Mouse (Mus musculus) urinary bladder, postnatal 25 days (tissue): Measurements from ENCODE around the gene Atp5k.

Source experiments
- DNase-seq: peaks from one replicate; pipeline ENCODE4 v3.0.0; 2022; ENCODE audit warnings: low spot score

The Atp5k gene

DNA sequence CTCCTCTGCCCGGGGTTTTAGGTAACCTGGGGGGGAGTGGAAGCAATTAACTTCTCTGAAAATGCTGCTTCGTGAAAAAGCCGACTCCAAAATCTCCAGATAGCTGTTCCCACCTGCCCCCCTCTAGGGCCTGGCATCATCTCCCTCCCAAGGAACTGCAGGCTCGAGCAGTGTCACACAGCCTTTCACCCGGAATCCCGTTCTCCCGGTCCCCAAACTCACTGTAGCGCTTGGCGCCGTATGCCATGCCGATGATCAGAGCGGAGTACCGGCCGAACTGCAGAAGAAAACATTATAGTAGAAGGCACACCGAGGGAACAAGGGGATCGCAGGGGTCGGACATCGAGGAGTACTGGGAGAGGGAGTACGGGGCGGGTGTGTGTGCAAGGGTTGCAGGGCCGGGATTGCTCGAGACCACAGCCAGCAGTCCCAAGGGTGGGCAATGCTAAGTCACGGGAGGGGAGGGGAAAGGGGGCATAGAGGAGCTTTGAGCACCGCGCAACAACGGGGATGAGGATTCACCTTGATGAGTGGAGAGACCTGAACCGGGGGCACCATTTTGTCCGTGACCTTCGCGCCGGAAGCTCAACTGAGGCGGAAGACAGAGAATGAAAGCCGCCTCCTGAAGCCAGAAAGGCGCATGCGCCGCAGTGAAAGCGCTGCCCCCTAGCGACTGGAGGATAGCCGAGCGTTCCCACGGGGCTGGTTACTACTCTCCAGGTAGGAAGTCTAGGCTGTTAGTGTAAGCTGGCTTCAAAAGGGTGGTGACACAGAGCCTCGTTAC lies at the start of gene Atp5k:
Gene Atp5k (minus strand): TSS at position 645 of the 784 bp plus-strand sequence.
- DNase-seq, result peak; percentile 93

DNA sequence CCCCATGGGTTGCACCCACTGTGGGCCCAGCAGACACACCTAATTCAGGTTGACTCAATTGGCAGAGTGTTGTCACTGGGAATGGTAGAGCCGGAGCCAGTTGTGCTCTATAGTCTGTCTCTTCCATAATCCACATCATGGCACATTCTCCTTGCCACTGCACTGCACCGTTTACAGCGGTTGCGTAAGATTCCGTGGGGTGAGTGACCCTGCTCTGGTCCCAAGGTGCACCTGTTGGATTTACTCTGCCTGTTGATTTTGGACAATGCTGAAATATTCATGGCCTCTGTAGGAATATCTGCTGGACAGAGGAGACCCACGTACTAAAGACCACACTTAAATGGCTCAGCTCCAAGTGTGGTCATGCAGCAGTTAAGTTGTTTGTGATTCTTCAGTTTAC lies 48.8 kb upstream of the Atp5k start:
- no peak for DNase-seq

DNA sequence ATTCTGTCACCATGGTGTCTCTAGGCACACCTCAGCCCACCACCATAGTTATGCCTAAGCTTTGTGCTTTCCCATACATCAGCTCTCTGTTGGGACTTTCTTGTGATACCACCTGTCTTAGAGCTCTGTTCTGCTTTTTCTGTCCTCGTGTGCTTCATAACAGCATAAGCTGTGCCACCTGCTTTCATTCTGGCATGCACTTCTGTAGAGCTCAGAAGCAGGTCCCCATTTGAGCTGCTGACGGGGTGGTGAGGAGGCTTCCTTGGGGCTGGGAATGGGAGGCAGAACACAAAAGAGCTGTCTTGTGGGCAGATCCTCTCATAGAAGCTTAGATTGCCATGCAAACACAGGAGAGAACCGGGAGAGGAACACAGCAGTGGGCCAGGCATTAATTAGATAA lies 41.7 kb upstream of the Atp5k start:
- DNase-seq, result no peak

DNA sequence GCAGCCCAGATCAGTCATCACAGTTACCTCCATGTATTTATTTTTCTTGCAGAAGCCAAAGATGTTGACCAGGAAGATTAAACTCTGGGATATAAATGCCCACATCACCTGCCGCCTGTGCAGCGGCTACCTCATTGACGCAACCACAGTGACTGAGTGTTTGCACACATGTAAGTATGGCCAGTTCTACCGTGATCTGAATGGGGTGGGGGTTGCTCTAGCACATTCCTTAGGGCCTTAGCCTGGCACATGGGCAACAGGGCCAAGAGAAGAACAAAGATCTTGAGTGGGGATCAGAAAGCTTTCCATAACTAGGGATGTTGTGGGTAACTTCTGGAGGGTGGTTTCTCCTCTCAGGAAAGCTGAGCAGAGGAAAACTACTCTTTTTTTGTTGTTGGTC lies 39.5 kb upstream of the Atp5k start:
- no peak for DNase-seq

DNA sequence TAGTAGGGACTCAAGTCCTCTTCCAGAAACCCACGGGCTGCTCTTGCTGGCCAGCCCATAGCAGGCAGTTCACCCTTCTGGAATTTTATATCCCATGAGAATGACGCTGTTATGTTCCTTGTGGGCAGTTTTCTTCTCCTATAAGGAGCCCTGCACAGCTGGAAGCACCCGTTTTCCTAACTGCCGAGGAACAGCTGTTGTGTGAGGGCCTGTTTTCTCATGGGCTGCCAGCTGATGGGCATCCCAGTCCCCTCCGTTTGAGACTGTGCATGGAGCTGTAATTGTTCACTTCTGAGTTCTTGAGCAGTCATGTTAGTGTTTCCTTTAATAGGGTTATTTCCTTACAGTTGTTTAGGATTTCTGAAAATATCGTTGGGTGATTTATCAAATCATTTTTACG lies 35.4 kb upstream of the Atp5k start:
- no peak for DNase-seq

DNA sequence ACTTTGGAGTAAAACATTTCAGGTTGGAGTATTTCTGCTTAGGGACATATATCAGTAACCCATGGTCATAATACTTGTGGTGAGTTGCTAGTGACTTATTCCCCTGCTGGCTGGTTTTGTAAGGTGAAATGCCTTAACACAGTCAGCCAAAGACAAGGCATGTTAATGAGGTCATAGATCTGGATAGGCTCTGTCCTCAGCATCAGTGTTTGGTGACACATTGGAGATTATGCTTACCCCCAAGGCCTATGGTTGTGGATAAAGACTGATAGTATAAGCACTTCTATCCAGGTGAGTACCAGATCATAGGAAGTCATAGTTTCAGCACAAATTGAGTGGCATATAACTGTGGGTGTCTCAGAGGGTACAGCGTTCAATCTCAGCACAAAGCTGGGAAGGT lies 32.4 kb upstream of the Atp5k start:
- no peak for DNase-seq

DNA sequence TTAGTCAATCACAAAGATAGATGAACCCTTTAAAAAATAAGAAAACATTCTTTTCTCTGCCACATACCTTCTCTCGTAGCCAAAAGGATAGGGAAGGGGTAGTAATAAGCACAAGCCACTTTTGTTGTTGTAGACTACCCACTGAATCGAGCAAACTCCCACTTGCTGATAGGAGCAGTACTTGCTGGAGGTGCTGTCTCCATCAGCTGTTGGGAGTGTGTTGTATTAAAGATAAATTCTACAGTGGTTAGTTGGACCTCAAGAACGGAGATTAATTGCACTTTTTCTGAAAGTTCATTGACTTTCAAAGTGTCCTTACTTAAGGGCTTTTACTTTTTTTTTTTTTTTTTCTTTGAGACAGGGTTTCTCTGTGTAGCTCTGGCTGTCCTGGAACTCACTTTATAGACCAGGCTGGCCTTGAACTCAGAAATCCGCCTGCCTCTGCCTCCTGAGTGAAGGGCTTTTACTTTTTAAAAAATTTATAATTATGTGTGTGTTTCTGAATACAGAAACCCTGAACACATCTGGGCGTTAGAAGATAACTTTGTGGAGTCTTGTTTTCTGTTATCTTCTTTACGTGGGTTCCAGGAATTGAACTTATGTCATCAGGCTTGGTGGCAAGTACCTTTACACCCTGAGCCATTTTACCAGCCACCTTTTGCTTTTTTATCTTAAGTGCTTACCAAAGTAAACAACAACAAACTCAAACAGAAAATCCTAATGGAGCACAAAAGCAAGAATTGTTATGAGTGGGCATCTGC lies 31.1 kb upstream of the Atp5k start:
- DNase-seq, result no peak

DNA sequence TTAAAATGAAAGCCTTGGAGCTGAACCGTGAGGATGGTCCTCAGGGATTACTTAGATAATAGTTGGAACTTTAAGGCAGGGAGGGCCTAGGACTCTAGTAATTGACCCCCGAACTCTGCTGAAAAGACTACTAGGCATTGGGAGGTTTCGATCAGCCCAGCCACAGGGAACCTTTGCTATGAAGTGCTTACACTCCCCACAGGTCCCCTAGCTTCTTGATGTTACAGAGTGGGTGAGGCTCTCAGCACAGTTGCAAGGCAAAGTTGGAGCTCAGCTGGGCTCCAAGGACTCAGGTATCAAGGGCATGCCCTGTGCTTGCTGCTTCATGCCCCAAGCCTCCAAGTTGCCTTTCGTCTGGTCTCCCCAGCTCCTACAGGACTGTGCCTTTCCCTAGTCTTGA lies 28.2 kb upstream of the Atp5k start:
- no peak for DNase-seq

DNA sequence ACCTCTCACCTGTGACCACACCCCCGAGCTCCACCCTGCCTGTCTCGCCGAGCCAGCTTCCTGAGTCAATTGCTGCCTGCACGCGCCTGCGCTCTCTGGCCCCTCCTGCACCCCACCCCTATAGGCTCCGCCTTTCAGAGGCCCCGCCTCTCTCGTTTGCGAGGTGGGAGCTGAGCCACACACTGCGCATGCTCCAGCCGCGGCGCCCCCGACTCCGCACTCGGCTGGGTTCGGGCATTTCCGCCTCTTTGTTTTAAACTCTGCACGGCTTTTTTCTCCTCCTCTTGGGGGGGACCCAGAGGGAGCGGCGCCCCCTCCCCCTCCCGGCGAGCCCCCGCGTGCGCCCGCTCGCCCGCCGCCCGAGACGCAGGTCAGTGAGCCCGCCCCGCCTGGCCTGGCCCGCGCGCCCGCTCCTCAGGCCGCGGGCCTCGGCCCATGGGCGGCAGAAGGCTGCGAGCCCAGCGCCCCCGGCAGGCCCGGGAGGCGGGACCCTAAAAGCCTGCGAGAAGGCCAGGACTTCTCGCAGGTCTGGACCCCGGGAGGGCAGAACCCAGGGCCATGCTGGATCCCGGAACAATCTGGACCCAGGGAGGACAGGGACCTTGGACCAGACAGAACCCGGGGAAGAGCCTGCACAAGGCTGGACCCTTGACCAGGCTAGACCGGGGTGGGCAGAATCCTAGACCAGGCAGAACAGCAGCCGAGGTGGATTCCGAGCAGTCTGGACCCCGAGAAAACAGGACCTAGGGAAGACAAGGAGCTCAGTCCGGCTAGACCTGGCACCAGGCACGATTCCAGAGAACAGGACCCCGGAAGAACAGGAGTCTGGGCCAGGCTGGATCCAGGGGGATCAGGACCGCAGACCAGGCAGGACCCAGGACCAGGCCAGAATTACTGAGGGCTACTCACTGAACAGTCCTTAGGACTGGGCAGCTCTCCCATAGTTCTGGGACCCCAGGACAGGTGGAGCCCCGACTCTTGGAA lies 27.1 kb upstream of the Atp5k start, which contains the start of gene Pcgf3:
Gene Pcgf3 (plus strand): TSS at position 151 of the 984 bp plus-strand sequence.
- peak; percentile 97 for DNase-seq

- no peak for DNase-seq
Observed at GRCm38 (mm10) chr5:108460461-108460860, 26.2 kb upstream of the Atp5k start.

DNA sequence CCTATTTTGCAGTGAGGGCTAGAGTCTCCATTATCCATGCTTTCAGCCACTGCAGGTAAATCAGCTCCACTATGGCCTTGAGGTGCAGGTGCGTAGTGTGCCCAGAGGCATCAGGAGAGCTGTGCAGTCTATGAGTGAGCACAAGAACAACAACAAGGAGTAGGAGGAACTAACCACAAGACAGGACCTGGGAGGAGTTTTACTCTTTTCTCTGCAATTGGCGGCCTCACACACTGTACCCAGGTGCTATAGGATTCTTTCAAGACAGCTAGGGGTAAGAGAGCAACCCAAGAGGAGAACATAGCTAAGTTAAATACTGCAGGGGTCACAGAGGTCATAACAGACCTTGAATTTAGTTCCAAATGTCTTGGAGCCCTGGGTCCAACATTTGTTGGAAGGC lies 24.5 kb upstream of the Atp5k start:
- DNase-seq, result no peak

DNA sequence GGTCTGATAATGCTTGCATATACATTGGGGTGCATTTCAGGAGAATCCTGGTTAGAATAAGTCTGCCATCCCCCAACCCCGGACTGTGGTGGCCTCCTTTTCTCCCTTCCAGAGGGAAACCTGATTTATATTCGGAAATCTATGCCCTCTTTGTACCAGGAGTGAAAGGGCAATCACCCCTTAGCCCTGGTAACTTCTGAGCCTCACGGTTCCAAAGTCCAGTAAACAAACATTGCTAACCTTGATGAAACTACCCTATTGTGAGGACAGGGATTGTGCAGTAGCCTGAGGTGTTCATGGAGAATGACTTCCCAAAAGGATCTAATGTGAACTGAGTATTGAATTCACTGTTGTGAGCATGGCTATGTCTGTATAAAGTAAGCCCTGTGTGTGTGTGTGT lies 19.8 kb upstream of the Atp5k start:
- no peak for DNase-seq

GRCm38 (mm10) chr5:108452422-108452821 lies 18.2 kb upstream of the Atp5k start:
- DNase-seq, result no peak

GRCm38 (mm10) chr5:108451611-108452010 lies 17.4 kb upstream of the Atp5k start:
- DNase-seq, result no peak

DNA sequence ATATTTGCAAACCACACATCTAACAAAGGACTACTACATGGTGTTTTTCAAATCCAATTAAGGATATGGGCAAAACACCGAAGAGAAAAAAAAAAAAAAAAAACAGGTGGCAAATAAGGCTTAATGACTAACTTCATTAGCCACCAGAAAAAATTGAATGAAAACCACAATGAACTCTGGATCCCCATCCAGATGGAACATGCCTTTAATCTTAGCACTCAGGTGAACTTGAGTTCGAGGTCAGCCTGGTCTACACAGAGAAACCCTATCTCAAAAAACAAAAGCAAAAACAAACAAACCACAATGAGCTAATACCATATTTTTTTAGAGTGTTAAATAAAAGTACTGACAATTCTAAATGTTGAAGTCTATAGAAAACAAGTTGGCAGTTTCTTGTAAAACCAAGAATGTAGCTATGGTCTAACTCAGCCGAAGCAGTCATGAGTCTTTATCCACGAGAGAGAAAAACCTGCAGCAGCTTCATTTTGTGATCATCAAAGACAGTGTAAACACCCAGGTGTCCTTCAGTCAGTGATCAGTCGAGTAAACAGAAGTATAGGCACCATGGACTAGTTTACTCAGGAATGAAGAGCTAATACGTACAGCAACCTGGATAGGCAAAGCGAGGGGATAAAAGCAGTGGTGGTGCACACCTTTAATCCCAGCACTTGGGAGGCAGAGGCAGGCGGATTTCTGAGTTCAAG lies 16.7 kb upstream of the Atp5k start:
- no peak for DNase-seq

DNA sequence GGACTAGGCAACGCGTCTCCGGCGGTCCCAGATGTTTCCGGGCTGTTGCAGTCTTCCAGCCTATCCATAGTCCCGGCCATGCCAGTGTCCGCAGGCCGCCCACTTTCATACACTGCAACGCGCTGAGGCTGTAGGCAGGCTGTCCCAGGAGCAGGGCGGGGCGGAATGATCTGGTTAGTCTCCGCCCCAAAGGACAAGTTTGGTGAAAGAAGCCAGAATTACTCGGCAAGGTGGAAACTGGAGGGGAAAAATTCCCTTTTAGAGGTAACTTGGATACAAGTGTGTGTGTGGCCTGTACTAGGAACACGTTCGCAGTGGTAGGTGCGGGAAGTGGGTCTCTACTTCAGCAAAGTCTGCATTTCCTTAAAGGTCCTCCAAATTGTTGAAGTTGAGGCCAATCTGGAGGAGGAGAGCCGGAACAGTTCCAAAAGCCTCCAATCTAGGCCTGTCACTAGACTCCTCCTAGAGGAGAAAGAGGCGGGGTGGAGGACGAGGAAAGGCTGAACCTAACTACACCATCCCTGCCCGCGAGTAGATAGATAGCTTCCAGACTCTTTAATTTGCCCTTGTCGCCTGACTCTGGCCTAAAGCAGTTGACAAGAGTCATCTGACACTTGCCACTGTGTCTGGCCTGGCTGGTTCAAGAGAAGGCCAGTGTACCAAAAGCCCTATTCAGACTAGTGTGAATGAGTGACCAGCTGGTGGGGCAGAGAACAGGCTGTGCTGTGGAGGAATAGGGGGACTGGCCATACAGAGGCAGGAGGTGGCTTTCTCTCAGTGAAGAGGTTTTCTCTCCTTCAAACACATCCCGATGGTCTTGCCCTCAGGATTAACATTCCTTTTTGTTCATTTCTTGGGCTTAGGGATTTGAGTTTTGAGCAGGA lies 14.8 kb upstream of the Atp5k start, which contains the start of gene Mfsd7a:
Gene Mfsd7a (minus strand): TSS at position 107 of the 884 bp plus-strand sequence.
- DNase-seq, result peak; percentile 57

DNA sequence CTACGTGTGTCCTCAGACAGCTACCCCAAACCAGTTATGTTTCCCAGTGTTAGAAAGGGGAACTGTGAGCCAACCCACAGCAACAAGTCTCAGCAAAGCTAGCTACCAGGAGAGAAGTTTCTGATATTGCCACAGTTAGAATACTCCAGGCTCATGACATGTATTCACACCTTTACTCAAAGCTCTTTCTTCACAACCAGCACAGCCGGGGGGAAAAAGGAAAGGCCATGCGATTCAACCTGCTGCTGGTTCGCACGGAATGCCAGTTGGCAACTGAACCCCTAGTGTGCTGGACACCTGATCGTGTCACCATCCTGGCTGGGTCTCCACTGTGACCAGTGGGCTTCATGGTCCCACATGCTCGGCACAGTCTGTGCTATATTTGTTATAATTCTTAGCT lies 13.6 kb upstream of the Atp5k start:
- no peak for DNase-seq

GRCm38 (mm10) chr5:108446973-108447372 lies 12.7 kb upstream of the Atp5k start:
- DNase-seq, result no peak

GRCm38 (mm10) chr5:108436101-108436500 lies 1.9 kb upstream of the Atp5k start:
- DNase-seq, result no peak

DNA sequence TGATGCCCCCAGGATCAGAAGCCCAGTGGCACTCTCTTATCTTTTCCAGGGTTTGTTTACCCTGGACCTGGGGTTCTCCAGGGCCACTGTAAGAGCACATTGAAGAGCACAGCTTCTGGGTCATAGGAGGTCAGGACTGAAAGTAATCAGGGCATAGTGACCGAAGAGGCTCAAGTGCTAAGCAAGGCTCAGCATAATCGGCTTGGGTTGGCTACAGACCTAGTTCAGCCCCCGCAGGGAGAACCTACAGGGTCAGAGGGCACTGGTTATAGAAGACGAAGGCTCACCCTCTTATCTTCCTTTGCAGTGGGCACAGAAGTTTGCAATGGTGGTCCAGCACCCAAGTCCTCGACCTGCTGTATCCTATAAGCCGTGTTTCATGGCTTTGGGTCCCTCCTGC lies 3.1 kb downstream of the Atp5k start:
- DNase-seq, result no peak
